Mouse (Mus musculus): ENCODE measurements around the gene Ube2h.

GRCm38 (mm10) chr6:30222321-30222720 lies 82.0 kb downstream of the Ube2h start:
- no peak for TF ChIP-seq CTCF (IDR thresholded peaks at IDR 0.05; ENCODE audit: extremely low read depth, insufficient read depth, insufficient read length, insufficient replicate concordance)
- TF ChIP-seq POLR2A (IDR thresholded peaks at IDR 0.05; ENCODE audit: low read depth, low read length), result no peak

Measured in spleen, adult 2 months (tissue).